In the genomic region with DNA sequence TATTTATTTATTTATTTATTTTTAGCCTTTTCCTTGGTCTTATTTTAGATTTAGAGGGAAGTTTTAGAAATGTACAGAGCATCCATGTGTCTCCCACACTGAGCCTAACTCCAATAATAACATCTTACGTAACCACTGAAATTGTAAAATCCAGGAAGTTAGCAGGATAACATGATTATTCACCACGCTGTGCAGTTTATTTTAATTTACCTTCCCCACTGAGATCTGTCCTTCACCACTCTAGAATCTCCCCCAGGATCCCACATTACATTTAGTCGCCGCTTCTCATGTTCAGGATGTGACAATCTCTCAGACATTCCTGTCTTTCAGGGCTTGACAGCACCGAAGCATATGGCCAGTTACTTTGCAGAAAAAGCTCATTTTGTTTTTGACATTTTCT, we compare ENCODE assay signal across 26 mouse cellular contexts.
DNase-seq lines count a peak whose midpoint lies in the region; TF ChIP-seq lines count a peak whose summit lies in the region.
"Had no signal": no experiment of that assay in that cellular context is flagged by ENCODE, and none has a peak within 500 bp of the region (broad histone marks: within the 10 kb centered on the region; RNA-seq: fewer than 3 reads in every experiment).

No protein-coding gene starts in this region.

- no peak for TF ChIP-seq POLR2A in brain, embryonic 14.5 days (IDR thresholded peaks at IDR 0.05; ENCODE audit: borderline replicate concordance, extremely low read depth, insufficient read depth, insufficient read length, poor library complexity, severe bottlenecking)

- DNase-seq in layer of hippocampus, adult 11-12 months (ENCODE audit: low spot score): peak; percentile 12
- DNase-seq in layer of hippocampus, postnatal 10 days (ENCODE audit: low spot score in 2 of 2): no peak
- peak in 1 of 2 experiments; percentile 15 for DNase-seq in left cerebral cortex, adult 2 months (ENCODE audit: extremely low spot score in 1 of 2, low spot score in 2 of 2)
- DNase-seq in left cerebral cortex, adult 18-20 months (ENCODE audit: low spot score in 2 of 2): no peak
- peak; percentile 19 for DNase-seq in brain, embryonic 14.5 days (ENCODE audit: low read depth)
- peak; percentile 59 for DNase-seq in telencephalon, adult 2 months (ENCODE audit: low read depth, low spot score)
- DNase-seq in heart, postnatal 25 days (ENCODE audit: low spot score): no peak
- DNase-seq: adrenal gland, postnatal 14 days; cerebellum, adult 18-20 months; cerebellum, postnatal 10 days; heart, postnatal 10 days; kidney, adult 18-20 months; kidney, postnatal 25 days; liver; lung, adult 2 months; lung, postnatal 10 days; thymus, postnatal 4 days had no signal

- no peak for TF ChIP-seq CTCF in left cerebral cortex, adult 2 months (IDR thresholded peaks at IDR 0.05)
- no peak for TF ChIP-seq CTCF in brain, embryonic 14.5 days (IDR thresholded peaks at IDR 0.05; ENCODE audit: borderline replicate concordance, extremely low read depth, insufficient read depth, insufficient read length)

- intact Hi-C loops in left cerebral cortex, adult 2 months (cut with DNase I): loop anchor here (5.0 kb wide), 1 partner anchor 117 kb away; no protein-coding TSS in a partner anchor
- intact Hi-C loops in heart, postnatal 25 days (cut with DNase I): no loop called here

- H3K4me3 ChIP-seq in left cerebral cortex, adult 2 months: no peak overlapping the region
- H3K4me3 ChIP-seq: erythroblast, embryonic 14.5 days; heart, embryonic 13.5 days; hindbrain, embryonic 10.5 days; hindbrain, embryonic 15.5 days; kidney, embryonic 15.5 days; midbrain, embryonic 13.5 days; neural tube, embryonic 13.5 days had no signal

- H3K27ac ChIP-seq in left cerebral cortex, adult 2 months: peak overlapping the region; percentile 55
- H3K27ac ChIP-seq: heart, embryonic 13.5 days; hindbrain, embryonic 10.5 days; hindbrain, embryonic 15.5 days; kidney, embryonic 15.5 days; liver, embryonic 14.5 days; macrophage; midbrain, embryonic 13.5 days; neural tube, embryonic 13.5 days had no signal

Comparison
In these comparisons a context has a peak if more than half of its experiments do, and no peak if none do; other contexts are left out.
1. DNase-seq: peak in layer of hippocampus, adult 11-12 months (single experiment), brain, embryonic 14.5 days (single experiment) and telencephalon, adult 2 months (single experiment); none in layer of hippocampus, postnatal 10 days (0 of 2), left cerebral cortex, adult 18-20 months (0 of 2) and heart, postnatal 25 days (single experiment).